Mouse (Mus musculus) MEL (cell line): ENCODE results near the gene Morc2a.

Source experiments
- CTCF ChIP-seq, 3 experiments: IDR thresholded peaks in 2 of 3; conservative IDR thresholded peaks in 1 of 3; 2 replicates each; pipeline ENCODE4 v1.5.1; 2011 to 2012; ENCODE audit warnings: low read length in 3 of 3, low read depth in 2 of 3, mild to moderate bottlenecking in 2 of 3, improper control_type of control experiment in 1 of 3, inconsistent platforms in 1 of 3, mixed read lengths in 1 of 3, moderate library complexity in 1 of 3; ENCODE audit not compliant: control insufficient read depth in 1 of 3, insufficient read depth in 1 of 3, poor library complexity in 1 of 3, severe bottlenecking in 1 of 3
- ETS1 ChIP-seq: IDR thresholded peaks from 2 replicates; pipeline ENCODE4 v1.6.1; 2012; ENCODE audit warnings: low read depth, mild to moderate bottlenecking, inconsistent platforms, low read length, improper control_type of control experiment, moderate library complexity
- NRF1 ChIP-seq: IDR thresholded peaks from 2 replicates; pipeline ENCODE4 v1.6.1; 2014; ENCODE audit warnings: low read depth, mild to moderate bottlenecking, inconsistent platforms, low read length, improper control_type of control experiment, moderate library complexity; ENCODE audit not compliant: poor library complexity, insufficient read depth, severe bottlenecking
- POLR2A ChIP-seq, 2 experiments: IDR thresholded peaks; 2 replicates each; pipeline ENCODE4 v1.6.1; 2011 to 2012; ENCODE audit warnings: low read length in 2 of 2, mild to moderate bottlenecking in 2 of 2, control low read depth in 1 of 2, improper control_type of control experiment in 1 of 2, low read depth in 1 of 2, moderate library complexity in 1 of 2; ENCODE audit not compliant: control insufficient read depth in 1 of 2, insufficient read depth in 1 of 2, poor library complexity in 1 of 2
- POLR2AphosphoS2 ChIP-seq: IDR thresholded peaks from 2 replicates; pipeline ENCODE4 v1.6.1; 2011; ENCODE audit warnings: low read length, improper control_type of control experiment
- TBP ChIP-seq: IDR thresholded peaks from 2 replicates; pipeline ENCODE4 v1.8.0; 2011; ENCODE audit warnings: low read depth, low read length, improper control_type of control experiment

GRCm38 (mm10) chr11:3684232-3684631, 35.2 kb downstream of the Morc2a start:
- no peak for TF ChIP-seq CTCF (IDR thresholded peaks at IDR 0.05 in 2 of 3, conservative IDR thresholded peaks at IDR 0.05 in 1 of 3; ENCODE audit: control insufficient read depth in 1 of 3, insufficient read depth in 1 of 3, low read depth in 2 of 3, low read length in 3 of 3, poor library complexity in 1 of 3, severe bottlenecking in 1 of 3)
- no peak for TF ChIP-seq POLR2AphosphoS2
- TF ChIP-seq NRF1, result no peak
- TF ChIP-seq POLR2A (IDR thresholded peaks at IDR 0.05; ENCODE audit: control insufficient read depth in 1 of 2, insufficient read depth in 1 of 2, low read depth in 1 of 2, low read length in 2 of 2, poor library complexity in 1 of 2), result no peak
- TF ChIP-seq TBP, result no peak
- TF ChIP-seq ETS1, result no peak
